Mouse (Mus musculus) gastrocnemius, postnatal 14 days (tissue): ENCODE results near the gene Gm17349. TPM values are rescaled to one million over a fixed set of nuclear protein-coding genes. Genes with fewer than 3 reads are reported as not detected.
"Not testable (repeated sequence)": the region's sequence is repeated elsewhere in the genome, so short reads cannot be mapped to it uniquely, and the experiment has no call there.

Source experiments
- DNase-seq: peaks from one replicate; pipeline ENCODE4 v3.0.0; 2021; ENCODE audit warnings: mixed read lengths
- intact Hi-C: fragments of 180-260 bp; cut with DNase I; formaldehyde crosslinking; loops from one replicate; pipeline ENCODE4 v1.15.1; 2025; ENCODE audit warnings: low total_unique reads
- total RNA-seq, 2 experiments: library from RNA; stranded (reverse); gene quantifications; 2 replicates each; pipeline ENCODE4 v1.2.3; 2021

Gene Gm17349
- total RNA-seq, 2 experiments from 2014 or later: 1.7 to 1.9 TPM

DNA sequence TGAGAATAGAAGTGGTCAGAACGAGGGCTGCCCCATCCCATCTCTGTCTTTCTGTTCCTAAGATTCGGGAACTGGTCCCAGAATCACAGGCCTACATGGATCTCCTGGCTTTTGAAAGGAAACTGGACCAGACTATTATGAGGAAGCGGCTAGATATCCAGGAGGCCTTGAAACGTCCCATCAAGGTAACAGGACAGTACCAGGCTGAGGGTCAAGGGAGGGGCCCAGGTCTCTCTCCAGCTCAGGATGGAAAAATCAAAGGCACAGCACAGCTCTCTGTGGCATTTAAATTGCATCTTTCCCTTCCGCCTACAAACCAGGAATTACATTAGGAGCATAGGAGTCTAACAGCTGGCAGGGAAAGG, 1.6 kb downstream of the Gm17349 start:
- DNase-seq: no peak
- intact Hi-C loops: no loop called here

DNA sequence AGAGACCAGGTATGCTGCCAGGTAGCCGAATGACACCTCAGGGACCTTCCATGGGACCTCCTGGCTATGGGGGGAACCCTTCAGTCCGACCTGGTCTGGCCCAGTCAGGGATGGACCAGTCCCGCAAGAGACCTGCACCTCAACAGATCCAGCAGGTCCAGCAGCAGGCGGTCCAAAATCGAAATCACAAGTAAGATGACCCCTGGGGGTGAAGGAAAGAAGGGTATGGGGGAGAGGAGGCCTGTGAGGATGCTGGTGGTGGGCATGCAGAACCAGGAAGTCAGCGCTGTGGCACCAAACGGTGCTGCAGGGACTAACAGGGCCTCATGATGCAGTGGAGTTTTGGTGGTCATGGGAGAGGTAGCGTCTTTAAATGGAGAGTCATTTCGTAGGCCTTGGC, 2.2 kb downstream of the Gm17349 start:
- intact Hi-C loops: no loop called here
- no peak for DNase-seq

DNA sequence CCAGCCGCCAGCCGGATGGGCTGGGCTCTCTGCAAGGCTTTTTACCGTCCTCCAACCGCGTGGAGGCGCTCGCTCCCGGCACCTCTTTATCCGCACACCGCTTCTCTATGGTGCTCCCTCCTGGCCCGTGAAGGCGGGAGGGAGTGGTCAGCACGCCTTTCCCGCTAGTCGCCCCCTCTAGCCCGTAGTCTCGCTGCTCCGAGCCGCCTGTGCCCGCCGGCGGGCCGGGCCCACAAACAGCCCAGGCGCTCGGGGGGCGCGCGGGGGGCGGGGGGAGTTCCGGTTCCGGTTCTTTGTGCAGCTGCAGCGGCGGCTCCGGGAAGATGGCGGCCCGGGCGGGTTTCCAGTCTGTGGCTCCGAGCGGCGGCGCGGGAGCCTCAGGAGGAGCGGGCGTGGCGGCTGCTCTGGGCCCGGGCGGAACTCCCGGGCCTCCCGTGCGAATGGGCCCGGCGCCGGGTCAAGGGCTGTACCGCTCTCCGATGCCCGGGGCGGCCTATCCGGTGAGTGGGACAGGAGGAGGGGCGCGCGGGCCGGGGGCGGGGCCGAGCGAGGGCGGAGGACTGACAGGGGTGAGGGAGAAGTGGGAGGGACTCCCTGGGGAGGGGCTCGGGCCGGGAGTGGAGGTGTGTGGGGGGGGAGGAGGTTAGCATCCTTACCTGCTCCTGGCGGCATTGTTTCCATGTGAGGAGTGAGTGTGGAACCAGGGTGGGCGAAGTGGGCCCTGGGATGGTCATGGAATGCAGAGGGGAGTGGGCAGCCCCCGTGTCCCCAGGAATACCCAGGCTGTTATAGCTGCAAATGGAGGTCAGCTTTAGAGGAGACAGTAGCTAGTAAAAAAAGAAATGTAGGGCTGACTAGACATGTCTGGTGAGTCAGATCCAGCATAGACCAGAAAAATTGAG, 3.0 kb downstream of the Gm17349 start, which contains the start of gene Smarcd1:
TSS of gene Smarcd1 (plus strand) at position 131 of the 902 bp plus-strand sequence.
- peak; percentile 94 for DNase-seq
- intact Hi-C loops: no loop called here

DNA sequence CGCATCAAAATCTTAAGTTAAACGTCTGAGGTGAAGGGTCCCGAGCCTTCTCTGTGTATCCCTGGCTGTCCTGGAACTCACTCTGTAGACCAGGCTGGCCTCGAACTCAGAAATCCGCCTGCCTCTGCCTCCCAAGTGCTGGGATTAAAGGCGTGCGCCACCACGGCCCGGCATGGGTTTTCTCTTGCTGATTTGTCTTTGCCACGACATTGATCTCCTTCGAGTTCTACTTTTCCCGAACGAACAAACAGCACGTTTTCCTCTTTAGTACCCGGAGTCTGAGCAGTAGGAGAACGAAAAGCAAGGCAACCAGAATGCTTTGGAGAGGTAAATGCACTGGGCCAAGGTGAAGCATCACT, 3.7 kb downstream of the Gm17349 start:
- DNase-seq, intact Hi-C loops: not testable (repeated sequence)

DNA sequence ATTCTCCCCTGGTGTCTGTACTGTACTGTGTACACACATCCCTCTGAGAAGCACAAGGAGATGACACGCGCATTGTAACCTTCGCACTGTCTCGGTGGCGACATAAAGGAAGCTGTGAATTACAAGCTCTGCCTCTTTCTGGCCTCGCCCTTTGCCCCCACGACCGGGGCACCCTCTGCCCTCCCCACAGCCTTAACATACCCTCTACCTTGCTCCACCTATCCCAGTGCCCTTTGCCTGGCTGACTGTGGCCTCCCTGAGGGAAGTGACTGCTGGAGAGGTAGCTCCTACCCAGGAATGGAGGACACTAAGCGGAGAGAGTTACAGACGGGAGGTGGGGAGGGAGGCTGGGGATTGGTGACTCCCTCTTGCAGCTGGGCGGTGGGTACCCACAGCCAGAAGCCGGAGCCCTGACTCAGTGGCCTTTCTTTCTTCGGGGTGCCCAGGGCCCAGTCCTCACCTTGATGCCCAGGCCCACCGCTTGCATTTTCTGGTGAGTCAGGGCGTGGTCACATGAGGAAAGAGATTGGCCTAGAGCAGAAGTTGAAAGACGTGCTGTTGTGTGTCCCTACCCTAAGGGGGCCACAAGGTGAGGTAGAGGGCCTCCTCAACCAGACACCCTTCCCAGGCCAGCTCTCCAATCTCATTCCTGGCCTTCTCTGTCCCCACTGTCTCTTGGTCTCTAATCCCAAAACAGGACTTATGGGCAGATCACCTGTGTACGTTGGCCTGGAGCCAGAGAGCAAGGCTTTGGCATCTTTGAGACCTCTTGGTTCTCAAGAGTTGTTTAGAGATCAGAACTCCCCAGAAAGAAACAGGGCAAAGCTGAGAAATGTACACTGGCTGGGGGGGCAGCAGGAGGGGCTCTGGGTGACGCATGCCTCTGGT, 4.8 kb downstream of the Gm17349 start:
- no peak for DNase-seq
- intact Hi-C loops: no loop called here

DNA sequence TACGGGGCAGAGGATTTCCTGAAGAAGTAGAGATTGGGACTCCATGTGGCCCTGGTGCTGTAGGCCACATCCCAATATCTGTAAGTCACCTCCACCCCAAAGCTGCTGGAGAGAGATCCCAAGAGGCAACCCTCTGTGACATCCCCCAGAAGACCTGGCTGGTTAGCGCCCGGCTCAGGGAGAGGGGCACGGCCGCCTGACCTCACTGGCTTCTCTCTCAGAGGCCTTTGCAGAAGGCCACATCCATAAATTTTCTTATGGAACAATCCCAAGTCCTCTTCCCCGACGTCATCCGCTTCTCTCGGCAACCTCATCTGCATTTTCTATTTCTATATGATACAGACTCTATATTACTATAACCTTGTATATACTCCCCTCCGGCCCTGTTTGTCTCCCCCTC, 5.6 kb downstream of the Gm17349 start:
- intact Hi-C loops: no loop called here
- no peak for DNase-seq

DNA sequence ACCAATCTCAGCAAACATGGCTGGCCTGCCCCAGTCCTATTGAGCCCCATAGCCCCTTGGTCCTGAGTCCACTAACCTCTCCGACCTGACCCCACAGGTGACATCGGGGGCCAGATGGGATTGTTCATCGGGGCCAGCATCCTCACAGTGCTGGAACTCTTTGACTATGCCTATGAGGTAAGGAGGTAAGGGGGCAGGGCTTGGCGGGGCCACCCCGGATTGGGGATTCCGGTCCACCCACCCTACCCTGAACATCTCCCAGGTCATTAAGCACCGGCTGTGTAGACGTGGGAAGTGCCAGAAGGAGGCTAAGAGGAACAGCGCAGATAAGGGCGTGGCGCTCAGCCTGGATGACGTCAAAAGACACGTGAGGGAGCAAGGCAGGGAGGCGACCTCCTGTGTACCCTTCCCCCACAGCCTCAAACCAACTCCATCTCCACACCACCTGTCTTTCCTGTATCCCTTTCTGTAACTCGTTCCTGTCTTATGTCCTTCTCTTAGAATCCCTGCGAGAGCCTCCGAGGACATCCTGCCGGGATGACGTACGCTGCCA, 6.7 kb downstream of the Gm17349 start:
- intact Hi-C loops: no loop called here
- DNase-seq: no peak

DNA sequence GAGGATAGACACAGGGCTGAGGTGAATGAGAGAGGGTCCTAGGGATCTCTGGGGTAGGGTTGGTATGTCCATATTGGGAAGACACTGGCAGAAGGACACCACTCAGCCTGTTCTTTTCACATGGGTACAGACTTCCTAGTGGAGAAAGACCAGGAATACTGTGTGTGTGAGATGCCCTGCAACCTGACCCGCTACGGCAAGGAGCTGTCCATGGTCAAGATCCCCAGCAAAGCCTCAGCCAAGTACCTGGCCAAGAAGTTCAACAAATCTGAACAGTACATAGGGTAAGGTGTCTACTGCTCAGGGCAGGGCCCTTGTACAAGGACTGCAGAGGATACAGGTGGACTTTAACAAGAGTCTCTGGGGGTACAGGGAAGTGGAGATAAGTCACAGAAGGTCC, 8.0 kb downstream of the Gm17349 start:
- DNase-seq: no peak
- intact Hi-C loops: no loop called here

DNA sequence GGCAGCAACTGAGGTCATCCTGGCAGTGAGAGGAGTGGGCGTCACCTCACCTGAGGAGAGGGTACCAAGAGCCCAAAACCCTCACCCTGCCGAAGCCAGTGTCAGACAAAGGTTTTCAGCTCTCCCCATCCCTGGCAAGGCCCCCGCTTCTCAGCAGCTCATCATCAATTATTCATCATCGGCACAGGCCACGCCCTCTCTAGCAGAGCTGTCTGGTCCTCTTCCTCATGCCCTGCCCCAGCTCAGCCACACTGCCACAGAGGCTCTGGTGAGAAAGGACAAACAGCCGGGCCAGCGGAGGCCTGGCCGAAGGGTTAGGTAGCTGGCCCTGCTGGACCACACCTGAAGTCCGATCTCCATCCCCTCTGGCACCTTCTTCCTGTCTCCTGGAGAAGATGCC, 13.3 kb downstream of the Gm17349 start:
- intact Hi-C loops: no loop called here
- no peak for DNase-seq

DNA sequence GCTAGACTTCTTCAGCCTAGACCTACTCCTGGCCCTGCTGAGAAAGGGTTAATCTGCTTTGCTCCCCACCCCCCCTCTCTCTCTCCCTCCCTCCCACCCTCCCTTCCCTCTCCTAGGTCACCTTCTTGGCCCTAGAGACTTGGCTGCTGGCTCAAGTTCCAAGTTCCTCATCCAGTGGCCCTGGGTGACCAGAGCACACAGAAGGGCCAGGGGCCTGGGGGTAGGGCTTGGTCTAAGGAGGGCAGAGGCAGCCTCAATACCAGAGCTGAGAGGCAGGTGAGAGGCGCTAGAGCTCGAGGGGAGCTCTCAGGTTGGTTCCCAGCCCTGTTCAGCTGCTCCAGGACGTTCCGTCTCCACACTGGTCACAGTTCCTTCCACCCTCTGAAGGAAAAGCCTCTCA, 14.4 kb downstream of the Gm17349 start:
- no peak for DNase-seq
- intact Hi-C loops: no loop called here

DNA sequence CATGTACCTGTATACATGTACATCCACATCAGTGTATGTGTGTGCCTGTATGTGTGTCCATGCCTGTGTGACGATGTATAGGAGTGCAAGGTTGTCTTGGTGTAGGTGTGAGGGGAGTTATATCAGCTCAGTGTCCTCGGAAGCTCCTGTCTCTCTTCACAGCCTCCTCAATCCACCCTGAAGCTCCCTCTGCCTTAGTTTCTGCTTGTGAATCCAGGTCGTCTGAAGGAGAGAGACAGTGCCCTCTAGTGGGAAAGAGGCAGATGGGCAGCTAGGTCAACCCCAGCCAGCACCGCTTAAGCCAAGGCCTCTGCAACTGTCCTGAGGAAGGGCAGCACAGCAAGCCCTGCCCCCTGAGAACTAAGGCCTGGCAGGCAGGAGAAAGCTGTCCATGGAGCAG, 16.6 kb downstream of the Gm17349 start:
- peak; percentile 47 for DNase-seq
- intact Hi-C loops: loop anchor here (5.0 kb wide), 1 partner anchor 91 kb away; no protein-coding TSS in a partner anchor

DNA sequence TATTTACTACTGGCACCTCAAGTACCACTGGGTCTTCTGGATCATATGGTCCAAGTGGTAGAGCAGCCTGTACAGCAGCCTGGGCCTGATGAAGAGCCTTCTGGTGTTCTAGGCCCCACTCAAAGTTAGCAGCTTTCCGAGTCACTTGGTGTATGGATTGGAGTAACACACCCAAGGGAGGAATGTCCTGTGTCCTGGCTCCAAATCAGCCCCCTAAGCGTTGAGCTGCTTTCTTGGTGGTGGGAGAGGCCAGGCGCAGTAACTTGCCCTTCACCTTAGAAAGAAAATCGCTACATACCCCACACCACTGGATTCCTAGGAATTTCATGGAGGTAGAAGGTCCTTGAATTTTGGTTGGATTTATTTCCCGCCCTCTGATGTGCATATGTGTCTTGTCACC, 21.1 kb downstream of the Gm17349 start:
- intact Hi-C loops: no loop called here
- no peak for DNase-seq

DNA sequence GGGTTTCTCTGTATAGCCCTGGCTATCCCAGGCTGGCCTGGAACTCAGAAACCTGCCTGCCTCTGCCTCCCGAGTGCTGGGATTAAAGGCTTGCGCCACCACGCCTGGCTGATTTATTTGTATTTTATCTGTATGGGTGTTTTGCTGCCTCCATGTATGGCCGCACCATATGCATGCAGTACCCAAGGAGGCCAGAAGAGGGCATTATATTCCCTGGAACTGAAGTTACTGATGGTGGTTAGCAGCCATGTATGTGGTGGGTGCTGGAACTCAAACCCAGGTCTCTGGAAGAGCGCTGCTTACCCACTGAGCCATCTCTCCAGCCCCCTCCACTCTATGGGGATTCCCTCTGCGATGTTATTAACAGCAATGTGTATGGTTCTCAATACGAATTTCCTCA, 22.4 kb downstream of the Gm17349 start:
- intact Hi-C loops: no loop called here

DNA sequence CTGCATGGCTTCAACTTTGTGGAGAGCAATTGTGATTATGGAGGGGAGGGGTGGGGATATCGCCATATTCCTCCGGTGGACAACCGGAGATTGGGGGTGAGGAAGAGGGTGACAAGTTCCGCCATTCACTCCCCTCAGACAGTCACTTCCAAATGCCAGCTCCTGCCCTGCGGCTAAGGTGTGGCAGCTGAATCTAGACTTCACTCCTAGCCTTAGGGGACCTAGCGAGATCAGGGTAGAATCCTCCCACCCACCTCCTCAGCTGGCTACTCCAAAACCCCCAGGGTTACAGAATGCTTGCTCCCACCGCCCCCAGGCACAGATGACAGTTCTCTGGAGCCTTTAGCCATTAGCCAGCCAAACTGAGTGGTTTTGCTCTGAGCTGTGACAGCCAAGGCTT, 26.3 kb downstream of the Gm17349 start:
- intact Hi-C loops: loop anchor here (5.0 kb wide), 1 partner anchor 177 kb away; no protein-coding TSS in a partner anchor
- no peak for DNase-seq

More for the DNA sequence above, 22.4 kb downstream of the Gm17349 start:
- no peak for DNase-seq

DNA sequence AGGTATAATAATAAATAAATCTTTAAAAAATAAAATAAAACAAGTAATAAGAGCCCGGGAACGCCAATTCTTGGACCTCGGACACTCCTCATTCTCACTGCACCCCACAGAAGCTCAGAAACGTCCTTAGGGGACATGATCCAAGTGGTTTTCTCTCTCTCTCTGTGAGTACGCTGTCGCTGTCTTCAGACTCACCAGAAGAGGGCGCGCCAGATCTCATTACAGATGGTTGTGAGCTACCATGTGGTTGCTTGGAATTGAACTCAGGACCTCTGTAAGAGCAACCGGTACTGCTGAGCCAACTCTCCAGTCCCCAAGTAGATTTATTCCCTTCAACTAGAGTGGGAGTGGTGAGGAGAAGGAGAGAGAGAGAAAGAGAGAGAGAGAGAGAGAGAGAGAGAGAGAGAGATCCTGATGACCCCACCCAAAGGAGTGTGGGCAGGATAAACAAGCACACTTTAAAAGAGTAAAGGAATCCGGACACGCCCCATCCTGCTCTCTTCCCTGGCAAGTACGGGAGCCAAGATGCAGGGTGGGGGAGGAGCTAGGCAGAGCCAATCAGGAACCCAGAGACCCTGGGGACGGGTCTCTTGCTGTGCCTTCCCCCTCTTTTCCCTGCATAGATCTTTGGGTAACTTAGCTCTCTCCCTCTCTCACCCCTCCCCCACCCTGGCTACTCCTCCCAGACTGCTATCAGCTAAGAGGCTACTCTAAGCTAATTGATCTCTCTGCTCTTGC, 27.1 kb downstream of the Gm17349 start:
- no peak for DNase-seq

DNA sequence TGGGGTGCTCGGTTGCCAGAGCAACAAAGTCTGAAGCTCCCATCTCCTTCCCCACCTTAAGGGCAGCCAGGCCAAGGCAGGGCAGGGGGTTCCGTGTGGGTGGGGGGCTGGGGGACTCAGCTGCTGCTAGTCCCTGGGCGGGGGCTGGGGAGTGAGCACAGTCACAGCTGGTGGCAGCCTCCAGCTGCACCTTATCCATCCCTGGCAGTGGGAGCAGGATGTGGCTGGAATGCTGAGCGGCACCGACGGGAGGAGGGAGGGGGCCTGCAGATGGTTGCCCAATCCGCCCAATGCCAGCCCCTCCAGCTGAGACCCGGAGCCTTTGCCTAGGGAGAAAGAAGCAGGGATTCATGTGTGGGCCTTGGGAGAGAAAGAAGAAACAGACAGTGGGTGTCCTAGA, 28.2 kb downstream of the Gm17349 start:
- DNase-seq: no peak
- intact Hi-C loops: loop anchor here (5.0 kb wide), 1 partner anchor 175 kb away; no protein-coding TSS in a partner anchor

More for the DNA sequence above, 27.1 kb downstream of the Gm17349 start:
- intact Hi-C loops: loop anchor here (5.0 kb wide), 1 partner anchor 176 kb away; no protein-coding TSS in a partner anchor

DNA sequence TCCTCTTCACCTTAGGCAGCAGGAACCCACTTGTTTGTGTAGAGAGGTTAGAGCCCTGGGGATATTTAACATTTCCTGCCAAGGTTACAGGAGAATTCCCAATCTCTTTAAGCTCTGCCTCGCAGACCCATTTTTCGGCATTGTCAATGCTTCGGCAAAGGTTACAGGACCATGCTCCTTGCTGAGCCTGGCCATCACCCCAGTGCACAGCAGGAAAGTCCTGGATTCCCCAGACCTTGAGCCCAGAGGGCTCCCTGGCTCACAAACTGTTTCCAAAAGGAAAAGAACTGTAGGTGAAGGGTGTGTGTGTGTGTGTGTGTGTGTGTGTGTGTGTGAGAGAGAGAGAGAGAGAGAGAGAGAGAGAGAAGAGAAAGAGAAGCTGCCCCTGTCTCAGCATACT, 30.4 kb downstream of the Gm17349 start:
- DNase-seq: no peak
- intact Hi-C loops: loop anchor here (5.0 kb wide), 1 partner anchor 173 kb away; no protein-coding TSS in a partner anchor

DNA sequence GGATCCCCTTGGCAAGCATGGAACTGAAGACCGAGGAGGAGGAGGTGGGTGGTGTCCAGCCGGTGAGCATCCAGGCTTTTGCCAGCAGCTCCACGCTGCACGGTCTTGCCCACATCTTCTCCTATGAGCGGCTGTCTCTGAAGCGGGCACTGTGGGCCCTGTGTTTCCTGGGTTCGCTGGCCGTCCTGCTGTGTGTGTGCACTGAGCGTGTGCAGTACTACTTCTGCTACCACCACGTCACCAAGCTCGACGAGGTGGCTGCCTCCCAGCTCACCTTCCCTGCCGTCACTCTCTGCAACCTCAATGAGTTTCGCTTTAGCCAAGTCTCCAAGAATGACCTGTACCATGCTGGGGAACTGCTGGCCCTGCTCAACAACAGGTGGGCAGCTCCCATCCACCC, 33.5 kb downstream of the Gm17349 start:
- DNase-seq: no peak
- intact Hi-C loops: no loop called here

DNA sequence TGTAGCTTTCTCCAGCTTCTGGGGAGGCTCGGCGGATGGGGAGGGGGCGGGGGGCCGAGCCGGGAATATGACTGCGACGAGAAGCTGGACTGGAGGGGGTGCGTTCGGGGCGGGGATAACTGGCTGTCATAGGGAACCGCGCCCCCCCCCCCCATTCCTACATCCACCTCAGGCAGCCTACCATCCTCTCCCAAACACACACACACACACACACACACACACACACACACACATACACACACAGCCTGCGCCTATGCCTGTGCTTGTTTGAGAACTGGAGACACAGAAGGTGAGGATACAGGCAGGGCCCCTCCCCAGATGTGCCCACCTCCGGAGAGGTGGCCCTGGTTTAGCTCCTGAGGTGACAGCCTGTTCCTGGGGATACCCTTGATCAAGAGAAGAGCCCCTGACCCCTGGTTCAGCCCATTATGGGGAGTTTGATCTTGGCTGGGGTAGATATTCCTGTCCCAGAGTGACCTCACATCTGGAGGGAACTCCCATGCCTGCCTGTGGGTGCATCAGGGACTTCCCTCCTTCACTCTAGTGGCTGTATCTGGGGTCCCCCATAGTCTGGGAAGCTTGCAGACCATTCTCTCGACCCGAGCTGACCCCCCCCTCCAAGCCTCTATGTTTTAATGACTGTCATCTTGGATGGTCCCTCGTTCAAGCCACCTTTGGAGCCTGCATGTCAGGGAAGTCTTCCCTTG, 34.2 kb downstream of the Gm17349 start:
- DNase-seq: no peak
- intact Hi-C loops: no loop called here
